Mouse (Mus musculus): ENCODE results near the gene Sncb. TPM values are rescaled to one million over a fixed set of nuclear protein-coding genes. Genes with fewer than 3 reads are reported as not detected.

Sncb gene
- polyA plus RNA-seq (2016; fragmentation: Nextera tagmentation; extraction: Ambion mirVana): 1.4 and 2.2 TPM in 2 replicates

- Histone ChIP-seq H3K4me2 (replicated peaks) (peak within 1 kb of the TSS; percentile 79), H3K9ac (replicated peaks) (peak within 1 kb of the TSS; percentile 51), H3K4me1 (peaks cover 16% of the 10 kb centered on the region), H3K9me3 (no peaks in the 10 kb centered on the region), H3K27ac (replicated peaks) (no peak within 1 kb of the TSS), H3K36me3 (no peaks in the 10 kb centered on the region), H3K27me3 (peaks cover 63% of the 10 kb centered on the region), H3K4me3 (peak within 1 kb of the TSS; percentile 46)
- under 1% methylated on average over 35 of the region's 35 CpGs for WGBS
- peak; percentile 71 for ATAC-seq (ENCODE audit: low FRiP score, low read depth)
Measured at GRCm38 (mm10) chr13:54766192-54766768, at the start of gene Sncb. Gene Sncb (minus strand): TSS chr13:54766595.

GRCm38 (mm10) chr13:54813381-54813780 lies 47.0 kb upstream of the Sncb start:
- H3K27ac ChIP-seq (replicated peaks): no peak overlapping the region
- H3K4me2 ChIP-seq (replicated peaks): no peak overlapping the region
- WGBS: 89% methylated on average over 9 of the region's 9 CpGs
- ATAC-seq (ENCODE audit: low FRiP score, low read depth): no peak
- no peak overlapping the region for H3K4me3 ChIP-seq
- no peaks in the 10 kb centered on the region for H3K9me3 ChIP-seq
- peaks cover 2% of the 10 kb centered on the region; the same call in 1 of the 2 replicates for H3K27me3 ChIP-seq
- H3K36me3 ChIP-seq: no peaks in the 10 kb centered on the region
- no peak overlapping the region for H3K9ac ChIP-seq (replicated peaks)
- H3K4me1 ChIP-seq: peaks cover 3% of the 10 kb centered on the region; the same call in 1 of the 2 replicates

GRCm38 (mm10) chr13:54811476-54811875 lies 45.1 kb upstream of the Sncb start:
- H3K4me3 ChIP-seq: no peak overlapping the region
- no peaks in the 10 kb centered on the region for H3K9me3 ChIP-seq
- ATAC-seq (ENCODE audit: low FRiP score, low read depth): no peak
- H3K4me2 ChIP-seq (replicated peaks): no peak overlapping the region
- H3K27me3 ChIP-seq: peaks cover 9% of the 10 kb centered on the region
- H3K27ac ChIP-seq (replicated peaks): no peak overlapping the region
- H3K4me1 ChIP-seq: peaks cover 4% of the 10 kb centered on the region
- 71% methylated on average over 7 of the region's 7 CpGs for WGBS
- no peak overlapping the region for H3K9ac ChIP-seq (replicated peaks)
- H3K36me3 ChIP-seq: no peaks in the 10 kb centered on the region

- H3K4me2 ChIP-seq (replicated peaks): no peak overlapping the region
- no peaks in the 10 kb centered on the region for H3K36me3 ChIP-seq
- ATAC-seq (ENCODE audit: low FRiP score, low read depth): no peak
- peaks cover 31% of the 10 kb centered on the region for H3K27me3 ChIP-seq
- 75% methylated on average over 12 of the region's 12 CpGs for WGBS
- H3K4me1 ChIP-seq: peaks cover 9% of the 10 kb centered on the region
- no peak overlapping the region for H3K9ac ChIP-seq (replicated peaks)
- no peak overlapping the region for H3K27ac ChIP-seq (replicated peaks)
- H3K9me3 ChIP-seq: no peaks in the 10 kb centered on the region
- H3K4me3 ChIP-seq: no peak overlapping the region
Measured at GRCm38 (mm10) chr13:54808067-54808466, 41.7 kb upstream of the Sncb start.

- no peaks in the 10 kb centered on the region for H3K9me3 ChIP-seq
- no peak overlapping the region for H3K4me3 ChIP-seq
- 26% methylated on average over 13 of the region's 13 CpGs for WGBS
- H3K4me1 ChIP-seq: peaks cover 9% of the 10 kb centered on the region
- no peak overlapping the region; the same call in 1 of the 2 replicates for H3K9ac ChIP-seq (replicated peaks)
- ATAC-seq (ENCODE audit: low FRiP score, low read depth): no peak
- peaks cover 38% of the 10 kb centered on the region for H3K27me3 ChIP-seq
- no peak overlapping the region; the same call in 1 of the 2 replicates for H3K27ac ChIP-seq (replicated peaks)
- H3K36me3 ChIP-seq: no peaks in the 10 kb centered on the region
- H3K4me2 ChIP-seq (replicated peaks): no peak overlapping the region
Measured at GRCm38 (mm10) chr13:54806434-54806976, 40.1 kb upstream of the Sncb start.

- Histone ChIP-seq H3K9ac (replicated peaks) (no peak overlapping the region; the same call in 1 of the 2 replicates), H3K36me3 (no peaks in the 10 kb centered on the region), H3K4me1 (peaks cover 9% of the 10 kb centered on the region), H3K27ac (replicated peaks) (no peak overlapping the region), H3K4me2 (replicated peaks) (no peak overlapping the region), H3K9me3 (no peaks in the 10 kb centered on the region), H3K4me3 (no peak overlapping the region), H3K27me3 (peaks cover 41% of the 10 kb centered on the region)
- 43% methylated on average over 21 of the region's 21 CpGs for WGBS
- ATAC-seq (ENCODE audit: low FRiP score, low read depth): no peak
Measured at GRCm38 (mm10) chr13:54805134-54805838, 38.9 kb upstream of the Sncb start.

- H3K4me1 ChIP-seq: peaks cover 9% of the 10 kb centered on the region
- peaks cover 48% of the 10 kb centered on the region for H3K27me3 ChIP-seq
- ATAC-seq (ENCODE audit: low FRiP score, low read depth): no peak
- no peak overlapping the region for H3K4me3 ChIP-seq
- no peaks in the 10 kb centered on the region for H3K36me3 ChIP-seq
- no peak overlapping the region for H3K27ac ChIP-seq (replicated peaks)
- no peak overlapping the region for H3K4me2 ChIP-seq (replicated peaks)
- no peaks in the 10 kb centered on the region for H3K9me3 ChIP-seq
- WGBS: 83% methylated on average over 6 of the region's 6 CpGs
- H3K9ac ChIP-seq (replicated peaks): no peak overlapping the region
Measured at GRCm38 (mm10) chr13:54803010-54803409, 36.6 kb upstream of the Sncb start.

GRCm38 (mm10) chr13:54800206-54800605 lies 33.8 kb upstream of the Sncb start:
- H3K4me1 ChIP-seq: no peaks in the 10 kb centered on the region
- peaks cover 53% of the 10 kb centered on the region for H3K27me3 ChIP-seq
- no peak overlapping the region for H3K9ac ChIP-seq (replicated peaks)
- no peaks in the 10 kb centered on the region for H3K36me3 ChIP-seq
- no peak overlapping the region for H3K27ac ChIP-seq (replicated peaks)
- no peak for ATAC-seq (ENCODE audit: low FRiP score, low read depth)
- WGBS: 79% methylated on average over 4 of the region's 4 CpGs
- H3K9me3 ChIP-seq: no peaks in the 10 kb centered on the region
- H3K4me3 ChIP-seq: no peak overlapping the region
- no peak overlapping the region for H3K4me2 ChIP-seq (replicated peaks)

- H3K27me3 ChIP-seq: peaks cover 53% of the 10 kb centered on the region
Measured at GRCm38 (mm10) chr13:54799701-54800100, 33.3 kb upstream of the Sncb start.

GRCm38 (mm10) chr13:54798740-54799139 lies 32.3 kb upstream of the Sncb start:
- no peaks in the 10 kb centered on the region for H3K36me3 ChIP-seq
- WGBS: 85% methylated on average over 10 of the region's 10 CpGs
- no peak for ATAC-seq (ENCODE audit: low FRiP score, low read depth)
- H3K4me1 ChIP-seq: peaks cover 3% of the 10 kb centered on the region; the same call in 1 of the 2 replicates
- no peak overlapping the region for H3K4me2 ChIP-seq (replicated peaks)
- no peaks in the 10 kb centered on the region for H3K9me3 ChIP-seq
- H3K27me3 ChIP-seq: peaks cover 53% of the 10 kb centered on the region
- H3K9ac ChIP-seq (replicated peaks): no peak overlapping the region
- H3K27ac ChIP-seq (replicated peaks): no peak overlapping the region
- H3K4me3 ChIP-seq: no peak overlapping the region

More at GRCm38 (mm10) chr13:54799701-54800100, 33.3 kb upstream of the Sncb start:
- Histone ChIP-seq H3K4me2 (replicated peaks) (no peak overlapping the region), H3K27ac (replicated peaks) (no peak overlapping the region), H3K36me3 (no peaks in the 10 kb centered on the region), H3K4me3 (no peak overlapping the region), H3K4me1 (no peaks in the 10 kb centered on the region), H3K9ac (replicated peaks) (no peak overlapping the region), H3K9me3 (no peaks in the 10 kb centered on the region)
- ATAC-seq (ENCODE audit: low FRiP score, low read depth): no peak; the same call in 1 of the 2 replicates
- 26% methylated on average over 9 of the region's 9 CpGs for WGBS

- WGBS: 85% methylated on average over 16 of the region's 16 CpGs
- no peak for ATAC-seq (ENCODE audit: low FRiP score, low read depth)
- no peak overlapping the region for H3K4me2 ChIP-seq (replicated peaks)
- H3K9ac ChIP-seq (replicated peaks): no peak overlapping the region
- H3K27ac ChIP-seq (replicated peaks): no peak overlapping the region
- H3K9me3 ChIP-seq: no peaks in the 10 kb centered on the region
- peaks cover 58% of the 10 kb centered on the region for H3K27me3 ChIP-seq
- peaks cover 3% of the 10 kb centered on the region; the same call in 1 of the 2 replicates for H3K4me1 ChIP-seq
- H3K36me3 ChIP-seq: no peaks in the 10 kb centered on the region
- no peak overlapping the region for H3K4me3 ChIP-seq
Measured at GRCm38 (mm10) chr13:54797861-54798643, 31.7 kb upstream of the Sncb start.

All from midbrain, embryonic 12.5 days (tissue).